Mouse (Mus musculus) c-Kit-positive CD71-negative TER-119-negative erythroid progenitor cells, embryonic 14.5 days (primary cell): ENCODE data around the gene Olfr1445.

Experiments
- DNase-seq: peaks from one replicate; pipeline ENCODE4 v3.0.0-alpha.2; 2013; ENCODE audit warnings: low read depth

Olfr1445 gene

DNA sequence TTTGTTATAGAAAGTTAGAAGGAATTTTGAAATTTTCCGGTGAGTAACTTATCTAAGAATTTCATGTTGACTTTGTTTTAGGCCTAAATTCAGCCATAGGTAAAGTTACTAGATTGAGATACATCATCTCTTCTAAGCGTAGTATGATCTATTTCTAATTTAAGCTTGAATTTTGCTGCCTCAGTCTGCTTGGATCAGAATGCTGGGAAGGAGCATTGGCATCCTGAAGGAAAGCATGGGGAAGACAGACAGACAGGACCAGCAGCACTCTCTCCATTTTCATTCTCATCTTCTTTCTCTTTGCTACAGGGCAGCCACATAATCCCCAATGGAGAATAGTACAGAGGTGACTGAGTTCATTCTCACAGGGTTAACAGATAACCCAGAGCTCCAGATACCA is at the start of gene Olfr1445:
Gene Olfr1445, plus strand, starts transcription at position 301 of the 400 bp plus-strand sequence.
- DNase-seq = no peak

- DNase-seq = no peak
Observed at GRCm38 (mm10) chr19:12838507-12838906, 45.1 kb upstream of the Olfr1445 start.

- DNase-seq = no peak
Observed at GRCm38 (mm10) chr19:12846382-12846781, 37.3 kb upstream of the Olfr1445 start, which contains the start of gene Gm5244. Gm5244 (plus strand) TSS chr19:12846682.

GRCm38 (mm10) chr19:12856983-12857382 is 26.7 kb upstream of the Olfr1445 start, which contains the start of gene Olfr1444:
Olfr1444 (plus strand) TSS chr19:12857283.
- no peak for DNase-seq

DNA sequence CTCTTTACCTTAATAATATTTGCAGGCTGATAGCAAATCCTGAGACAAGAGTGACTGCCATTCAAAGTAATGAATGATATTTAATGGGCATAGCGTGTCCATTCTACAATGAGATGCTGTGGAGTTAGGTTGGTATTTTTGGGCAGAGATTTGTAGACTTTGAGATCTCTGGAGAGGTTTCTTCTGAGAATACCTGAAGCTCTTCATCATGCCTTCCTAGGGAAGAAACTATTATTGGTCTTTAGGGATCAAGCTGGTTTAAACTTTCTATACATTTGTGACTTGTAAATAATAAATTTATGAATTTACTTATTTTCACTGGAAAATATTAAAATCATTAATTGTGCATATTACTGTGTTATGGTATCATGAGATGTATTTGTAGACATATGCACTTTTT is 9.8 kb downstream of the Olfr1445 start, which contains the start of gene Olfr1446:
Gene Olfr1446, minus strand, starts transcription at position 101 of the 400 bp plus-strand sequence.
- DNase-seq = no peak

DNA sequence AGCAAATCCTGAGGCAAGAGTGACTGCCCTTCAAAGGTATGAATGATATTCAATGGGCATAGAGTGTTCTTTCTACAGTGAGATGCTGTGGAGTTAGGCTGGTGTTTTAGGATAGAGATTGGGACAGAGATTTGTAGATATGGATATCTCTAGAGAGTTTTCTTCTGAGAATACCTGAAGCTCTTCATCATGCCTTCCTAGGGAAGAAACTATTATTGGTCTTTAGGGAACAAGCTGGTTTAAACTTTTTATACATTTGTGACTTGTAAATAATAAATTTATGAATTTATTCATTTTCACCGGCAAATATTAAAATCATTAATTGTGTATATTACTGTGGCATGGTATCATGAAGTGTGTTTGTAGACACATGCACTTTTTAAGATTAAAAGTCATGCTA is 20.0 kb downstream of the Olfr1445 start, which contains the start of gene Olfr1447:
Gene Olfr1447, minus strand, starts transcription at position 101 of the 400 bp plus-strand sequence.
- no peak for DNase-seq

DNA sequence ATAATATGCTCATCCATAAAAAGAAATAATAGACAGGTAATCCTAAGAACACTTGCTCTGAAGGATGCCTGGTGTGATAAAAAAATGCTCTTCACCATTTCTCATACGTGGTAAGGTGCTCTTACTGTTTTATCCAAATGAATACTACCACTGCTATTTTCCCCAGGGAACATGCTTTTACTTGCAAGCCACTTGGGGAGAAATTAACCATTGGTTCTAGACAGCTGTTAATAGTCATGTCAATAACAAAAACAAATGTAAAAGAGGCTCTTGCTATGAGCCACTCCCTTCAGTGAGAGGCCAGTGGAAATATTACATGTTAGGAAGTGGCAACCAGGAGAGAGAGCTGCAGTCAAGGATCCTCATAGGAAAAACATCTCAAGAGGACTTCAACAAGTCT is 40.7 kb downstream of the Olfr1445 start, which contains the start of gene Olfr1448:
Gene Olfr1448, minus strand, starts transcription at position 101 of the 400 bp plus-strand sequence.
- DNase-seq = no peak

- DNase-seq = no peak
Observed at GRCm38 (mm10) chr19:12930540-12930939, 46.9 kb downstream of the Olfr1445 start, which contains the start of gene Olfr1449. Olfr1449 (plus strand) TSS chr19:12930840.
